Mouse (Mus musculus): Measurements from ENCODE around the gene Olfr520.
"Not testable (repeated sequence)": the region's sequence is repeated elsewhere in the genome, so short reads cannot be mapped to it uniquely, and the experiment has no call there.

Gene Olfr520

DNA sequence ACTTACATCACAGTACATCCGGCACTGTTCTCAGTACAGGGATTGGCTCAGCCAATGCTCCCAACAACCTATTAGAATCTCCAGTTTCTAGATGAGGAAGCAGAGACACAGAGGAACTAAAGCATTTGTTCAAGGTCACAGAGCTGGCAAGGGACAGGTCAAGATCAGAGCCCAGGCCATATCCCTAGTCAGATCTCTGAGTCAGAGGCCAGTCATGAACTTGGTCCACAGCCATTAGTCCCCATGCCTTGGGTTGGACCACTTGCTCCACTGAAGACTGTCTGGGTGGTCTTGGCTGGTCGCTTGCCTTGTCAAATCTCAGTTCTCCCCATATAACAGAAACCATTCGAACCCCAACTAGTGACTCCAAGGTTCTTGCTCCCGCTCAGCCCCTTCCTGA is 17.6 kb upstream of the Olfr520 start:
- no peak for DNase-seq (ENCODE audit: low spot score)

- DNase-seq (ENCODE audit: low spot score) = no peak
Observed at GRCm38 (mm10) chr7:99716536-99716935, 13.5 kb upstream of the Olfr520 start.

GRCm38 (mm10) chr7:99734612-99735011 is 4.5 kb downstream of the Olfr520 start:
- no peak for DNase-seq (ENCODE audit: low spot score)

DNA sequence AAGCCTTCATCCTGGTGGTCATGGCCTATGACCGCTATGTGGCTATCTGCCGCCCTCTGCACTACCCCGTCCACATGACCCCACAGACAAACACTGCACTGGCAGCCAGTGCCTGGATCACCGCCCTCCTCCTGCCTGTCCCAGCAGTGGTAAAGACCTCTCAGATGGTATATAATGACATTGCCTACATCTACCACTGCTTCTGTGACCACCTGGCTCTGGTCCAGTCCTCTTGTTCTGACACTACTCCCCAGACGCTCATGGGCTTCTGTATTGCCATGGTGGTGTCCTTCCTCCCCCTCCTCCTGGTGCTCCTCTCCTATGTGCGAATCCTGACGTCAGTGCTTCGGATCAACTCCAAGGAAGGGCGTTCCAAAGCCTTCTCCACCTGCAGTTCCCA is 5.4 kb downstream of the Olfr520 start:
- not testable (repeated sequence) for DNase-seq (ENCODE audit: low spot score)

DNA sequence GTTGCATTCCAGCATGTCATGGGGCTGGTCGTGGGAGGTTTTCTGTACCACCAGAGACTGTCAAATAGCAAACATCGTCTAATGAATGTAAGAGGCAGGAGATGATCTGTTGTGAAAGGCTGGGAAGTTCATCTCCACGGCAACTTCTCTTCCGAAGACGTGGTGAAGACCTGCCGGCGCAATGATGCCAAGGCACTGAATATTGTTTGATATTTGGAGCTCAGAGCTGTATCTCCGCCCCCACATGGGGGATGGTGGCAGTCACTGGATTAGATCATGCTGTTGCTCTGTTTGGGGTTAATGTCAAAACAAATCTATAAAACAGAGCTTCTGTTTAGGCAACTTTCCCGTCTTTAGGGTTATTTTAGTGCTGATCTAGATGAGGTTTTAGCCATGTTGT is 9.2 kb downstream of the Olfr520 start:
- peak; percentile 37 for DNase-seq (ENCODE audit: low spot score)

- no peak for DNase-seq (ENCODE audit: low spot score)
Observed at GRCm38 (mm10) chr7:99763207-99763606, 33.1 kb downstream of the Olfr520 start, which contains the start of gene Olfr521. Olfr521 (plus strand) TSS chr7:99763507.

- peak; percentile 39 for DNase-seq (ENCODE audit: low spot score)
Observed at GRCm38 (mm10) chr7:99781385-99781784, 51.3 kb downstream of the Olfr520 start.

- peak; percentile 41 for DNase-seq (ENCODE audit: low spot score)
Observed at GRCm38 (mm10) chr7:99781916-99782315, 51.8 kb downstream of the Olfr520 start.

DNA sequence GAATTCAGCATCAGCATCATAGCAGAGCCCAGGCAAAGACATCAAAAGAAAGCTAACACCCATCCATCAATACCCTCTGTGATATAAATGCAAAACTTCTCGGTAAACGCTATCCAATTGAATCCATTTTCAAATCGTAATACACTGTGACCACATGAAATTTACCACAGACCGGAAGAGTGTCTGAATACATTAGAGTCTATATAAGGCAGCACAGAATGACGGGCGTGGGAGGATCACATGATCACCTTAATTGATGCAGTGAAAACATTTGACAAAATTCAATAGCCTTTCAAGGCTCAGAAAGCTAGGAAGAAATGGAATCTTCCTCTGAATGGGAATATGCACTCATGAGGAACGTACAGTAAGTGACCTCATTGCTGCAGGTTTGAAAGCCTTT is 53.3 kb downstream of the Olfr520 start:
- DNase-seq (ENCODE audit: low spot score) = no peak

DNA sequence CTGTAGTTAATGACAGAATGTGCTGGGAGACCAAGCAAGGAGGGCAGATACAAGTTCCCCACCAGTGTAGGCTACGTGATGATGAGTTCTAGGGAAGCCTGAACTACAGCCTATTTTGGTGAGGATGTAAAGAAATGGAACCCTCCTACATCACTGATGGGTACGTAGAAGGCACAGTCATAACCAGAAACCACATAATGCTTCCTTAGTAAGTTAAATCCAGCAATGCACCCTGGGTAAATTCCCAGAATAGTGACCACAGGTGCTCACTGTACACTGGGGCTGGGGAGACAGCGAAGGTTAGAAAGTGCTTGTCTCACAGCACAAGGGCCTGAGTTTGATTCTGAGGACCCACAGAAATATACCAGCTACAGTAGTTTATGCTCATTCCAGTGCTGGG is 55.5 kb downstream of the Olfr520 start:
- DNase-seq (ENCODE audit: low spot score) = no peak
